Mouse (Mus musculus): ENCODE data around the gene Lsm14a. TPM values are rescaled to one million over a fixed set of nuclear protein-coding genes. Genes with fewer than 3 reads are reported as not detected.
A peak's percentile ranks its signal among the peaks of the same experiment; 100 is the strongest.

The Lsm14a gene
- total and polyA plus RNA-seq, 3 experiments: 53.7 to 193 (median 90.0) TPM

- in situ Hi-C loops (cut with MboI; ENCODE audit: low pct_ligation_motif_present, low pct_unique_long_range_greater_than_20kb, low sequenced_read_pairs): no loop called here
- Histone ChIP-seq H3K27ac (ENCODE audit: insufficient read depth, low read depth) (no peak overlapping the region), H3K4me2 (ENCODE audit: insufficient read depth, low read depth, poor library complexity, severe bottlenecking) (no peak overlapping the region), H3K27me3 (replicated peaks) (no peaks in the 10 kb centered on the region), H3K4me1 (ENCODE audit: control insufficient read depth in 1 of 2, insufficient read depth in 2 of 2) (peaks cover 4 to 13% of the 10 kb centered on the region in 2 experiments; a peak in 3 of 4 replicates), H3K36me3 (replicated peaks in 1 of 2; ENCODE audit: control insufficient read depth in 1 of 2, insufficient read depth in 1 of 2, low read length in 1 of 2) (peaks cover 0 to 1% of the 10 kb centered on the region in 2 experiments), H3K79me2 (replicated peaks; ENCODE audit: control insufficient read depth, extremely low read depth, insufficient read depth, poor library complexity, severe bottlenecking) (no peaks in the 10 kb centered on the region), H3K9me3 (replicated peaks; ENCODE audit: low read length) (no peaks in the 10 kb centered on the region), H3K4me3 (replicated peaks in 1 of 3; ENCODE audit: low read depth in 2 of 3, low read length in 2 of 3, poor library complexity in 1 of 3) (no peak overlapping the region), H3K9ac (ENCODE audit: insufficient read depth, low read depth) (no peak overlapping the region)
- DNase-seq (ENCODE audit: extremely low read depth): no peak
- peak in 1 of 2 experiments; percentile 38; a peak in 2 of 4 replicates for TF ChIP-seq CTCF (conservative IDR thresholded peaks at IDR 0.05 in 1 of 2, IDR thresholded peaks at IDR 0.05 in 1 of 2; ENCODE audit: low read depth in 2 of 2, low read length in 2 of 2)
- no peak for TF ChIP-seq RAD21 (IDR thresholded peaks at IDR 0.05; ENCODE audit: low read depth, low read length)
- dilution Hi-C loops (cut with MboI; ENCODE audit: extremely low pct_ligation_motif_present, extremely low pct_unique_long_range_greater_than_20kb, low sequenced_read_pairs): no loop called here
Observed at GRCm38 (mm10) chr7:34394636-34395035, 1.5 kb upstream of the Lsm14a start.

- dilution Hi-C loops (cut with MboI; ENCODE audit: extremely low pct_ligation_motif_present, extremely low pct_unique_long_range_greater_than_20kb, low sequenced_read_pairs) (no loop called here), in situ Hi-C loops (cut with MboI; ENCODE audit: low pct_ligation_motif_present, low pct_unique_long_range_greater_than_20kb, low sequenced_read_pairs) (no loop called here)
- DNase-seq (ENCODE audit: extremely low read depth): no peak
- Histone ChIP-seq H3K27ac (ENCODE audit: insufficient read depth, low read depth) (no peak overlapping the region), H3K27me3 (replicated peaks) (no peaks in the 10 kb centered on the region), H3K9ac (ENCODE audit: insufficient read depth, low read depth) (no peak overlapping the region), H3K4me1 (ENCODE audit: control insufficient read depth in 1 of 2, insufficient read depth in 2 of 2) (peaks cover 4 to 13% of the 10 kb centered on the region in 2 experiments; a peak in 3 of 4 replicates), H3K79me2 (replicated peaks; ENCODE audit: control insufficient read depth, extremely low read depth, insufficient read depth, poor library complexity, severe bottlenecking) (peaks cover 3% of the 10 kb centered on the region), H3K4me3 (replicated peaks in 1 of 3; ENCODE audit: low read depth in 2 of 3, low read length in 2 of 3, poor library complexity in 1 of 3) (no peak overlapping the region), H3K36me3 (replicated peaks in 1 of 2; ENCODE audit: control insufficient read depth in 1 of 2, insufficient read depth in 1 of 2, low read length in 1 of 2) (peaks cover 0 to 1% of the 10 kb centered on the region in 2 experiments), H3K9me3 (replicated peaks; ENCODE audit: low read length) (no peaks in the 10 kb centered on the region), H3K4me2 (ENCODE audit: insufficient read depth, low read depth, poor library complexity, severe bottlenecking) (no peak overlapping the region)
- TF ChIP-seq IRF4 (IDR thresholded peaks at IDR 0.05; ENCODE audit: low read depth, low read length): no peak
- no peak for TF ChIP-seq MXI1 (IDR thresholded peaks at IDR 0.05; ENCODE audit: low read depth, low read length)
Observed at GRCm38 (mm10) chr7:34394091-34394490, 976 bp upstream of the Lsm14a start.

GRCm38 (mm10) chr7:34392335-34392734, 780 bp downstream of the Lsm14a start:
- TF ChIP-seq GABPA (IDR thresholded peaks at IDR 0.05; ENCODE audit: insufficient replicate concordance, low read depth, low read length) (no peak), CTCF (conservative IDR thresholded peaks at IDR 0.05 in 1 of 2, IDR thresholded peaks at IDR 0.05 in 1 of 2; ENCODE audit: low read depth in 2 of 2, low read length in 2 of 2) (peak in 1 of 2 experiments; percentile 47; a peak in 3 of 4 replicates), CHD2 (IDR thresholded peaks at IDR 0.05; ENCODE audit: low read length) (no peak), ETS1 (conservative IDR thresholded peaks at IDR 0.05; ENCODE audit: low read depth, low read length) (no peak), SMC3 (IDR thresholded peaks at IDR 0.05; ENCODE audit: low read depth, low read length) (no peak), ZMIZ1 (IDR thresholded peaks at IDR 0.05; ENCODE audit: low read depth, low read length) (no peak)

More at GRCm38 (mm10) chr7:34392335-34392734, 780 bp downstream of the Lsm14a start:
- no peaks in the 10 kb centered on the region for H3K9me3 ChIP-seq (replicated peaks; ENCODE audit: low read length)
- DNase-seq (ENCODE audit: extremely low read depth): no peak
- H3K9ac ChIP-seq (ENCODE audit: insufficient read depth, low read depth): no peak overlapping the region
- peaks cover 0 to 7% of the 10 kb centered on the region in 2 experiments for H3K36me3 ChIP-seq (replicated peaks in 1 of 2; ENCODE audit: control insufficient read depth in 1 of 2, insufficient read depth in 1 of 2, low read length in 1 of 2)
- in situ Hi-C loops (cut with MboI; ENCODE audit: low pct_ligation_motif_present, low pct_unique_long_range_greater_than_20kb, low sequenced_read_pairs): no loop called here
- peaks cover 4 to 13% of the 10 kb centered on the region in 2 experiments; a peak in 3 of 4 replicates for H3K4me1 ChIP-seq (ENCODE audit: control insufficient read depth in 1 of 2, insufficient read depth in 2 of 2)
- H3K79me2 ChIP-seq (replicated peaks; ENCODE audit: control insufficient read depth, extremely low read depth, insufficient read depth, poor library complexity, severe bottlenecking): peaks cover 20% of the 10 kb centered on the region
- dilution Hi-C loops (cut with MboI; ENCODE audit: extremely low pct_ligation_motif_present, extremely low pct_unique_long_range_greater_than_20kb, low sequenced_read_pairs): no loop called here
- H3K4me2 ChIP-seq (ENCODE audit: insufficient read depth, low read depth, poor library complexity, severe bottlenecking): no peak overlapping the region
- no peaks in the 10 kb centered on the region for H3K27me3 ChIP-seq (replicated peaks)
- H3K4me3 ChIP-seq (replicated peaks in 1 of 3; ENCODE audit: low read depth in 2 of 3, low read length in 2 of 3, poor library complexity in 1 of 3): no peak overlapping the region
- H3K27ac ChIP-seq (ENCODE audit: insufficient read depth, low read depth): no peak overlapping the region

All from CH12.LX (cell line).